Mouse (Mus musculus) urinary bladder, postnatal 14 days (tissue): ENCODE data around the gene Ripply3.

ENCODE experiments used
- DNase-seq: peaks from one replicate; pipeline ENCODE4 v3.0.0; 2021; ENCODE audit warnings: low spot score

Gene Ripply3

DNA sequence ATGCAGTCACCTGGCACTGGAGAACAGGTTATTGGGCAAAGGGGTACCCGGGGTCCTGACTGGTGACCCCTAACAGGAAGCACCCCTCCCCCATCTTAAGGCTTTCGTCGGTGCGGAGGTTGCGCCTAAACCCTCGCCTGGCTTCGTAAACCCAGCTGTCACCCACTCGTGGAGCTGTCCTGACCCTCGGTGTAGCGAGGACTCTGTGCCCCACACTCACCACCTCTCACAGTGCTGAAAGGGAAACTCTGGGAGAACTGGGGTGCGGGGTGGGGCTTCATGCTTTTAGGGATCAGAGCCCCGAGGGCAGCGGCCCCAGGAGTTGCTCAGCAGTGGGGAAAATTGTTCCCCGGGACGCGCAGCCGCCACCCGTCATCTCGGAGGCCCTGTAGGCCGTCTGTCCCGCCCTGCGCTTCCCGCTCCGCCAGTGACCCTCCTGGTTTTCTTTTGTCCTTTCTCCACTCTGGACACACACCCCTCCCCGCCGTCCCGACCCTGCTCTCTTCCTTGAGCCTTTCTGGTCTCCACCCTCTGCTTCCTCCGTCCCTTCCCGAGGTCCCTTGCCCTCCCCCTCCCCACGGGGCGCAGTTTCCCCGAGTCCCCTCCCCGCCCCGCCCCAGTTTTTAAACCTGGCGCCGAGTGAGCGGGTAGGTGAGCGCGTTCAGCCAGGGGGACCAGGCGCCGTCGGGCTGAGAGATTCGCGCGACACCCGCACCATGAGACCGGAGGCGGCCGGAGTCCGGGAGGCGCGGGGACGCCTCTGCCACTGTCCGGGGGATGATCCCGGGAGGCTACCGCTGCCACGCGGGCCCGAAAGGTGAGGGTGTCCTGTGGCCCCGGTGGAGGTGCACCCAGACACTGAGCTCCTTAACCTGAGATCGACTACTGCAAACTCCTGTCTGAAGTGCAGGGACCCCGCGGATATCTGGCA lies at the start of gene Ripply3:
TSS of gene Ripply3 (plus strand) at position 640 of the 931 bp plus-strand sequence.
- DNase-seq: peak; percentile 41

DNA sequence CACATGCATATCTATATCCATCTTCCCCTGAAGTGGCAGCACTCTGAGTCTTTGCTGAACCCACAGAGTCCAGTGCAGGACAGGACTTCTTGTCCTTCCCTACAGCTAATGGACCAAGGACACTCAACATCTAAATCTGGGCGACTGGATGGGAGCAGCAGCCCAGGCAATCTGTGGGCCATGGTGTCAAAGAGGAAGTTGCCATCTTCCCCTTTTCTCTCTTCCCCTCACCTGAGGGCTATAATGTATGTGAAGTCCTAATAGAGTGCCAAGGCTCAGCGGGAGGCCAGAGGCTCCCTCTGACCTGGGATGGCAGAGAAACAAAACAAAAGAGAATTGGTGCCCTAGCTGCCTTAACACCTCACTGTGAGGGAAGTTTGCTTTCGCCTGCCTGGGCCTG lies 44.2 kb upstream of the Ripply3 start:
- no peak for DNase-seq

DNA sequence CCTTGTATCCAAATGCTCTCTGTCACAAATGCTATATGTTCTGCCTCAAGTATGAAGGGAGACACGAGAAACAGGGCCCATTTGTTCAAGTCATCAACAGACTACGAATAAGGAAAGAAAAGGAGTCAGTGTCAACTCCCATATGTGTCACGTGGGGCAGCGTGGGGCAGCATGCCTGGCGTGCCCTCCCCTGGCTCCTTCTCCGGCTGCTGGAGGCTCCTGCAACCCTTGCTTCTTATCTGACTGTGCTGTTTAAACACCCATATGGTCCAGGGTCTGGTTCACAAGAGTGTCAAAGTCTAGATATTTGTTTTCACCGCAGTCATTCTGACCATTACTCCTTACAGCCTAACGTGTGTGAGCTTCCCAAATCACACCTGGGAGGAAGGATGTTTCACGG lies 40.4 kb upstream of the Ripply3 start:
- no peak for DNase-seq

DNA sequence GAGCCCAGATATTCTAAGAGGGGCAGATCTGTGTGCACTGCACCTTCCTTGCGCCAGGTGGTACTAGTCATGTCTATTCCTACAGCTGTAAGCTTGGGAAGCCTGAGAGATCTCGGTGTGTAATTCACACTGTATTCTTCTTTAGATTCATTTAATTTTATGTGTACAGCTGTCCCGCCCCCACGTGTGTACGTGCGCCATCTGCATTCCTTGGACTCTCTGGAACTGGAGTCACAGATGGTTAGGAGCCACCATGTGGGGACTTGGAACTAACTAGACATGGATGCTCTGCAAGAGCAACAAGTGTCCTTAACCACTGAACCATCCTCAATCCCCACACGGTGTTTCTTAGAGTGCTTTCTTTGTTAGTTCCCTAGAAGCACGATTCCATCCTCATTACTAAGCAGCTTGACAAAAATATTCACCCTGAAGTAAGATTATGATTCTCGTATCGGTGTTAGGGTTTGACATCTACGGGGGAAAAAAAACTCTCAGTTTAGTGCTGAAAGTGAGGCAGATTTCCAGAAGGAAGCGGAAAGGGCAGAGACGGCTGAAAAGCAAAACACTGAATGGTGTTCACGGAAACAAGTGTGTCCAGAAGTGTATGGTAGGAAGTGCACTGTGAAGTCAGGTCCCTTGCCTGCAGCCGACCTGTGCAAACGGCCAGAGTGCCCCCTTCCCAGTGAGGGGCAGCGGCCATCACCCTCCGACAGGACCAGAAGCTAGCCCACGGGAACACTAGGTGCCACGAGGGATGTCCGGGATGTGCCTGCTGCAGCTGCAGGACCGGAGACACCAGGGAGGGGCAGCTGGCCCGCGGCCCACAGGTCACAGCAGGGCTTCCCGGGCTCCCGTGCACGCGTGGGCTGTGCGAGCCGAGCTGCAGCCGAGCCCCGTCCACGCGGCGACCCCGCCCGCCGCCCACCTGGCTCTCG lies 38.8 kb upstream of the Ripply3 start:
- no peak for DNase-seq

DNA sequence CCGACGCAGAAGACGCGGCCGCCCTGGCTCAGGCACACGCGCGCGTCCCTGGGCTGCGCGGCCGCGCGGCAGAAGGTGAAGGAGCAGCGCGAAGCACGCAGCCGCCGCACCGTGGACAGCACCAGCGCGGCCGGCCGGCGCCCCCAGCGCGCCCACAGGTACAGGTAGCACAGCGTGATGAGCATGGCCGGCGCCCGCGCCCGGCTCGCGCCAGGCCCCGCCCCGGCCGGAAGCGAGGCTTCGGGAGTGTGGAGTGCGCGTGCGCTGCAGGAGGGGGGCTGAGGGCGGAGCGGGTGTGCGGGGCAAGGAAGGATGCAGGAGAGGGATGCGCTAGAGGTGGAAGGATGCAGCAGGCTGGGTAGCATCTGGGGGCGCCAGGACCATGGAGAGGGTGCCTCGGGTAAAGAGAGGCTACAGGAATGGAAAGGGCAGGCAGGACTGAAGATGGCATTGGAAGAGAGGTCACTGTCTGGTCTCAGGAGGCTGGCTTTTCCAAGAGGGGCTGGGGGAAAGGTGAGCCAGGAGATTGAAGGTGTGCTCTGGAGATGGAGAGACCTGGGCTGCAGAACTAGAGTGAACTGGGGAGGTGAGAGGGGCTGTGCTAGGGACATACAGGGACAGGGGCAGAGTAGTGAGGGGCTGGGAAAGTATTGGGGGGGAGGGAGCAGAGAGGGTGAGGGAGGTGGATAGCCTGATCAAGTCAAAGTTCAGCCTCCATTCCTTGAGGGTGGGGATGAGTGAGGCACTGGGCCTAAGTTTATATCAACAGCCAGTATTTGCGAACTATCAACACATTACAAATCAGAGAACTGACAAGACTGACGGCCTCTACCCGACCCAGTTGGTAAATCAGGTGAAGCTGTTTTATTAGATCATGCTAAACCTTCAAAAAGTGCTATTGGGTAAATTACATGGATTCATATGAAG lies 37.9 kb upstream of the Ripply3 start:
- peak; percentile 80 for DNase-seq

DNA sequence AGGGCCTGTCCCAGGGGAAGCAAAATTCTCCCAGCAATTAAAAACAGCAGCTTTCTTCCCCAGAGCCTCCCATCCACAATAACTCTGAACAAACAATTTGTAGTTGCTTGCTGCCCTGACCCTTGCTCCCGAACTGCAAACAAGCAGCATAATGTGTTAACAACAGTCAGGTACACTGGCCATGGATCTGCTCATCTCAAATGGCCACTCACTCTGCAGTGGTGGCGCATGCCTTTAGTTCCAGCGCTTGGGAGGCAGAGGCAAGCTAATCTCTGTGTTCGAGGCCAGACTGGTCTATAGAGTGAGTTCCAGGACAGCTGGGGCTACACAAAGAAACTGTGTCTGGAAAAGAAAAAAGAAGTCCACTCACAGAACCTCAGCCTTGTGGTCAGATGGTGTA lies 37.1 kb upstream of the Ripply3 start:
- no peak for DNase-seq

DNA sequence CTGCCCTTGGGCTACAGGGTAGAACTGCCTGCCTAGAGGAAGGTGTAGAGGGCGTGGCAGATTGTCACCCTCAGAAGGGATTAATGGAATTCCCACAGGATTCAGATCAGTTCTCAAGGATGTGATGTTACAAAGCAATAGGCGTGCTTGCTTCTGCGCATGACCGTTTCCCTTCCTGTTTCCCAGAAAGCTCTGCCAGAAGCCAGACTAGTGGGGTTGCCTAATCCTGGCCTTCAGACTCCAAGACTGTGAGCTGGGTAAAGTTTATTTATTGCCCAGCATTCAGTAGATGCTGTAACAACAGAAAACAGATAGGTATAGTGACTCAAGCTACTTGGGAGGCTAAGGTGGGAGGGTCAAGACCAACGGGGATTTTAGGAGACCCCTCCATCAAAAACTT lies 30.1 kb upstream of the Ripply3 start:
- no peak for DNase-seq

DNA sequence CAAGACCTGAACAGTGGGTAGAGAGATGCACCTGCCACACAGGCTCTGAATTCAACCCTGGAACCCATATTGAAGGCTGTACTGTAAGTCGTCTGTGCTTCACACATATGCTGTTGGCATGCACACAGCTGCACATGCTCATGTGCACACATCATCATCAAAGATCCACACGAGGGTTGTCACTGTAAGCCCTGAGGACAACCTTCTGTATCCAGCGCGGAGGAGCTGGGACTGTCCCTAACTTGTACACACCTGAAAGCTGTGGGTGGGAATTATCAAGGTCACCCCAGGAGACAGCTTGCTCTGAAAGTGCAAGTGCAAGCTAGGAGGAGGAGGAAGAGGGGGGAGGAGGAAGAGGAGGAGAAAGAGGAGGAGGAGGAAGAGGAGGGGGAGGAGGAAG lies 29.0 kb upstream of the Ripply3 start:
- DNase-seq: no peak

DNA sequence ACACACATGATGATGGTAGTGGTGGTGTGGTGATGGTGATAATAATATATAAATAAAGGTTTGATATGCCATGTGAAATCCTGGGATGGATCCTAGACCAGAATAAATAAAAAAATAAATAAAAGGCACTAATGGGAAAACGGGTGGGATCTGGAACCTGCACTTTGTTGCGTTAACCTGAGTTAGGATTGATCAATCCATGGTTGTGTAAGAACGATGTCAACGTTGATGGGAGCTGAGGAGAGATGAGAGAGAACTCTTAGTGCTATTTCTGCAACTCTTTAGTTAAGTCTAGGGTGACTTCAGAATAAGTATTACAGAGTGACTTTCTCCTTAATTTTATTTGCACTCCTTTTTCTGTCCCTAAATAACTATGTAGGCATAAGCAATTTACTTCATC lies 27.0 kb upstream of the Ripply3 start:
- no peak for DNase-seq

DNA sequence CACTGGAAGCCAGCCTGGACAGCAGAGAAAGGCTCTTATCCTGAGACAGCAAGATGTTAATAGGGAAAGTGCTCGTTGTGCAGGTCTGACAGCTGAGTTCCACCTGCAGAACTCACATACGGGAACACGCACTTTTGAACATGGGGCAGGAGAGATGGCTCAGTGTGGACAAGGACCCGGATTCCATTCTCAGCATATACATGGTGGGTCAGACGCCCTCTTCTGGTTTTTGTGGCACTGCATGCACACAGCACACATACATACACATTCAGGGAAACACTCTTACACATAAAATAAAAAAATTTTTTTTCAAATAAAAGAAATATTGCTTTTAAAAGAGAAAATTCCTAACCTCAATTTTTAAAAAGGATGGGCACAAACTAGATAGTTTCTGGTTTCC lies 26.5 kb upstream of the Ripply3 start:
- no peak for DNase-seq

DNA sequence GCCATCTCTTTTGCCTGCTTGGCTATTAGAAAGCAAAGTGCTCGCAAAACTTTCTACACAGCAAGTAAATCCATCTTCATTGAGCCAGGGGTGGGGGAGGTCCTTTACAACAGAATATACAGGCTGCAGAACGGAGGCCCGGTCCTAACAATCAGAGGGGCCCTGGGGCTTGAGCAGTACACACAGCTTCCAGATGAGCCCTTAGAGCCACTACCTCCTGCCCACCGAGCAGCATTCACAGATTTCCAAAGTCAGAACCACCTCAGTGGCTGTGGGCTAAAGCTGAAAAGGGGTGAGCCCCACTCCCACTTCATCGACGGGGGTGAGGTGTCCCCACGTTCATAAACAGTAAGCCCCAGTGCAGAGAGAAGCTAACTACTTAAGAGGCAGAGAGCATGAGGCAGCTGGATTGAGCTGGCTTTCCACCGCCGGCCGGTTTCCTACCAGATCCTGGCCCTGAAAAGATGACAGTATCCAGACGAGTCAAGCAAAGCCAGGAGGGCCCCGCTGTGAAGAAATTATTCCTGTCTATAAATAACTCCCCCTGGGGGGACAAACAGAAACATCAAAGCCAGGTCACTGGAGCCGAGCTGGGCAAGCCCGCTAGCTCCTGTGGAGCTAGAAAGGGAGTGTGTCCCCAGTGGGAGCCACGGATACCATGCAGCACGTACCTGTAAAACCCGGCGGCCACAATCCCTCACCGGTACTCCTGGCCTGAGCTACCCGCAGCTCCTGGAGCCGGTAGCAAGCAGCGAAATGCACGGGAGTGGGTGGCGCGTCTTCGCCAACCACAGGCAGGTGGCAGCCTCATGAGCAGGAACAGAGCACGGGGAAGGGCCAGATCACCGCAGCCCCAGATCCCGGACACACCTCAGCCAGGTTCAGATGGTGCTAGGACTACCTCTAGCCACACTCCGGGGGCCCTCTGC lies 25.7 kb upstream of the Ripply3 start:
- peak; percentile 37 for DNase-seq

DNA sequence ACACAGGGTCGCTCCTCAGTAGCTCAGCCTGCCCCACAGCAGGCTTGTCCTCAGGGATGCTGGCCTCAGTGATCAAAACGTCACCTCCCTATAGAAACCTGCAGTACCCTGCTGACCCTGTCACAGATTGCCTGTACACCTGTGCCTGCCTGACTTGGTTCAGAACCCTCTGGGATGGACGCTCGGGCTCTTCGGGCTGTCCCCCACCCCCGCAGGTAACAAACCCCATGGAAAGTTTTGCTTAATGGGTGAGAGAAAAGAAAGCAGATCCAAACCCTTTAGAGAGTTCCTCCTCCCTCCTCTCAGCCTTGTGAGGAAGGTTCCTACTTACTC lies 25.1 kb upstream of the Ripply3 start:
- DNase-seq: no peak

DNA sequence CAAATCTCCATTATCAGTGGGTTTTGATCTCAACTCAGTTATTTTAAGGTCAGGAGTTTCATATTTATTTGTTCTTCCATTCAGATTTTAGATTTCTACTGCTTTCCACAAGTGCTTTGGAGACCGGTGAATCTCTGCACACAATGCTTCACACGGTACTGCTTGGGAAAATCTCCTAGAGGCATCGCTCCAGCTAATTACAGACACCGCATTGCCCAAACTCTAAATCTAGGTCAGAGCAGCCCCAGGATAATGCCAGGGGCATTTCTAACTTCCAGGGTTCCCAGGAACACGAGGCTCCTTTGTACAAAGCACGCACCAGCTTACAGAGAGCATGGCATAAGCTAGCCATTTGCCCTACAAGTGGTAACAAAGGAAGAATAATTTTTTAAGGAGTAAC lies 20.7 kb upstream of the Ripply3 start:
- no peak for DNase-seq

DNA sequence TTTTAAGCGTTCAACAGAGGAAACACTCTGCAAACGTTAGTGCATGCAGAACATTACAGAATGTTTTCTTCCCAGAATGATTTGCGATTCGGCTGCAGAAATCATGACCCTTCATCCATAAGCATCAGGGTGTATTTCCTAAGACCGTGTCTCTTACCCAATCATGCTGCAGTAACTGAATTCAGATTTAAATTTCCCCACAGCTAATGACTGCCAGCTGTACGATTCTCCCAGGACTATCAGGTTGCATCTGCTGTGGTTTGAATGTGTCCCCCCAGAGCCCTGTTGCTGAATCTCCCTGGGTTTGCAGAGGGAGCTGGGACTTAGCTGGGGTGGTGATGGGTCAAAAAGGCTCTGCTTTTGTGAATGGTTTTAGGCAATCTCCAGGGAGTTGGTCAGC lies 20.3 kb upstream of the Ripply3 start:
- no peak for DNase-seq

DNA sequence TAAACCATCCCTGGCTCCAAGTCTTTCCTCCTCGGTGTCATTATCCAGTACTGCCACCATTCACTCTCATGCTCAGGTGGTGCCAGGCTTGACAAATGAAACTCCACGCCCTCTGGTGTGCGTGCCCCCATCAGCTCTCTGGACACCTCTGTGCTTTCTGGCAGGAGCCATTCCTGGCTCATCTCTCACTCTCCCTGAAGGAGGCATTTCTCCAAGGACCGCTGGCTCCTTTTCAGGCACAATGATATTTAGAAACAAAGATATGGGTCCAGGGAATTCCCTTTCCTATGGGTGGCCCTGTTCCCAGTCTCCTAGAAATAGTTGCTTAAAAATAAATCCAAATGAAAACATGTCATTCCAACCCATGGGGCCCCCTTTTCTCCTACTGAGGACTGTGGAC lies 19.2 kb upstream of the Ripply3 start:
- DNase-seq: no peak

DNA sequence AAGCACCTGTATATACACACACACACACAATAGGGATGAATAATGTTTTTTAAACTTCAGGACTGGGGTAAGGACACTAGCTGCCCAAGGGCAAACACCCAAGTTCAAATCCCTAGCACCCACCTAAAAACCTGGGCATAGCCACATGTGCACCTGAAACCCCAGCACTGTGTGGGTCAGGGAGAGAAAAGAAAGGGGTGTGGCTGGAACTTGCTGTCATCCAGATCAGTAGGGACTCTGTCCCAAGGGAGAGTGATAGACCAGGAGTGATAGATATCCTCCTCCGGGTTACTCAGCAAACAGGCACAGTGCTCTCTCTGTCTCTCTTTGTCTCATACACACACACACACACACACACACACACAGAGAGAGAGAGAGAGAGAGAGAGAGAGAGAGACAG lies 16.8 kb upstream of the Ripply3 start:
- DNase-seq: no peak

DNA sequence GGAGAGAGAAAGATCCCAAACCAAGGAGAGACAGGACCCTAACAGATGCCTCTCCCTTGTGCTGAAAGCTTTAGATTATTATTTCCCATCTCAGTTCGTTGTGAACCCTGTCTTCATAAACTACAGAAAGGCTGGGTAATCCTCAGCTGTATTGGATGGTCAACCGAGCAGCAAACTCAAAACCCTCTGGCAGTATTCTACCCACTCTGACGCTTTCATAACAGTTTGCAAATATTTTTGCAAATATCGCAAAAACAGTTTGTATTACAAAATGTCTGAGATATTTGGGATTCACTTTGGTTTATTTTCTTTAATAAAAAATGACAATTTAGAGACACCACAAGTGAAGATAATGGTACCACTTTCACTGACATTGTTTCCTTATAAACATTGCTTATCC lies 16.3 kb upstream of the Ripply3 start:
- DNase-seq: no peak

DNA sequence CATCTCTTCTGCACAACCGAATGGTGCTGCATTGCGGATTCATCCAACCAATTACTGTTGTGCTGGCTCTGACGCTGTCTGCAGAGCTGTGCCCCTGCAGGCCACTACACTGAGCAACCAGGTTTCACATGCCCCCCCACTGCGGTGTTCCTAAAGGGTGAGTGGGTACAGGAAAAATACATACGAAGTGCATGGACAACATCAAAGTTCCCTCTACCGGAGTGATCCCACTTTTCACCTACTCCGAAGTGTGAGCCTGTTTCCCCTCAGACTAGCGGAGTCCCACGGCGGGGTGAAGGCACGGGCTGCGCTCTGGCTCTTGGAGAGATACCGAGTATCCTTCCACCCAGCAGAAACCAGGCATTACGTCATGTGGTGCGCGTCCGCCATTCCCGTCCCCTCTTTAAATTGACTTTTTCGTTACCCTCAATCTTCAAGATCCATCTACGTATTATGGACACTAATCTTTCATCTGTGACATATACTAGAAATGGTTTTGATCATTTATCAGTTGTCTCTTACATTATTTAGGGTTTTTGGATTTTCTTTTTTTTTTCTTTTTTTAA lies 15.5 kb upstream of the Ripply3 start:
- peak; percentile 78 for DNase-seq

DNA sequence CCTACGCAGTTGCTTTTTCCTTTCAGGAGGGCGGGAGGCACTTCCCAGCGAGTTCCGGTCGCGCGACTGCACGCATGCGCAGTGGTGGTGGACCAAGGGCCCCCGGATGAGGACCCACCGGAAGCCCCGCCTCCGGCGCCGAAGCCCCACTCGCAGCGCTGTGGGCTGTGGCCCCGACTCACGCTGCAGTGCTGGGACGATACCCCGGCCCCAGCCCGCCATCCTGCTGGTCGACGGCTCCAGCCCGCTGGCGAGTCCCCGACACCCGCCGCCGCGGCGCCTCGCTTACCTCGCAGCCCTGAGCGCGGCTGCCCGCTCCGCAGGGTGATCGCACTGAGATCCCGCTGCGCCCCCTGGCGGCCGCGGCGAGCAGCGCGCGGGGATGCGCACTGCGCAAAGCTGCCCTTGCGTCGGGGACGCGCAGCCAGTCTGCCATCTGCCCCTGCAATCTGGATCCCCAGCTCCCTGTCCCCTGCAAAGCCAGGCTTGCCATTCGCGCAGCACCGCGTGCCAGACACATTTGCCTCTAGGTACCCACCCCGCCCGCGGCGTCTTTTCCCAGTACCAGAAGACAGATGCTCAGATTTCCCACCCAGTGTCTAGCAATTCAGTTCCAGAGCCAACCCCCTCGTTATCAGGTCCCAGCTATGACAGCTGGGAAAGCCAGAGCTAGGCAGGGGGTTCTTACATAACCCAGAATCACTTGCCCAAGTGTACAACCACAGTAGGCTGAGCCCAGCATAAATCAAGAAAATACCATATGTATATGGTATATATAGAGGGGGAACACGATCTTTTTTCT lies 14.8 kb upstream of the Ripply3 start, which contains the start of gene Hlcs:
TSS of gene Hlcs (minus strand) at position 343 of the 802 bp plus-strand sequence.
- DNase-seq: peak; percentile 98

DNA sequence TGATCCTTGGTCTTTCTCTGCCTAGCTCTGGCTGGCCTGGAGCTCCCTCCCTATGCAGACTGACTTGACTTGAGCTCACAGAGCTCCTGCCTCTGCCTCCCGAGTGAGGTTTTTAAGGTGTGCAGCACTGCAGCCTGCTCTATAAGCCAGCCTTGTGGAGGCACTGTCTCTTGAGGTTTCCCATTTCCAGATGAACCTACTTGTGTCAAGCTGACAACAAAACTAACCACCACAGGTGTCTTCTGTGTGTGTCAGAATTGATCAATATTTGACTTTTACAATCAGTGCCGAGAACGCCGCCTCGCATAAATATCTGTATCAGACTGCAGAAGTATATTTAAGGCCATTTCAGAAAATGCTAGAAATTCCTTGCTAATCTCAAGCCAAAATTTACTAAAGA lies 13.6 kb upstream of the Ripply3 start:
- no peak for DNase-seq
